Mouse (Mus musculus): ENCODE results near the gene Rtn4rl1. TPM values are rescaled to one million over a fixed set of nuclear protein-coding genes. Genes with fewer than 3 reads are reported as not detected.

Gene Rtn4rl1
- polyA plus RNA-seq, 1 experiment from 2014 or later = 2.4 TPM

DNA sequence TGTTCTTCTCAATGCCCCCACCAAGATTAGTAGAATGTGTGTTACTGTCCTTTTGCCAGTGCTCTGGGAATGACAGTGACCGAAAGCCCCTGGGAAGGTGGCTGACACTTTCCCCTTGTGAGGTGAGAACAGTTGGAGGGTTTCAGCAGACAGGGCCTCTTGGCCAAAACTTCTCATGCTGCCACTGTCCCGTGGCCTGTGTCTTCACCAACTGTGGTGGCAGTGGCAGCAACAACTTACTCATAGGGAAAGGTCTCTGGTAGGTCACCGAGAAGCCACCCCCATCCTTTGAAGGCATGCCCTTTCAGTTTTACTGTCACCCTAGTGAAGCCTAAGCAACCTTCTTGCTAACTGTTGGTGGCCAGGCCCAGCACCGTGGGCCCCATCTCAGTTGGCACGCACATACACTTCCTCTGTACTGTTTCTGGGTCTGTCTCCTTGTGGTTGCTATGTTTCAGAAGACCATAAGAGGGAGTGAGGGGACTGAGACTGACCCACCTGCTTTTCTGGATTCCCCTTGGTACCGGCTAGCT lies 39.5 kb upstream of the Rtn4rl1 start:
- no peak overlapping the region for H3K4me2 ChIP-seq (replicated peaks; ENCODE audit: low read depth, low read length)
- H3K9me3 ChIP-seq (ENCODE audit: control insufficient read depth, low read length) = no peaks in the 10 kb centered on the region
- no peaks in the 10 kb centered on the region for H3K4me1 ChIP-seq (replicated peaks; ENCODE audit: control insufficient read depth, insufficient read depth, low read length)
- no peaks in the 10 kb centered on the region for H3K36me3 ChIP-seq (ENCODE audit: control insufficient read depth, insufficient read depth, low read length)
- no peaks in the 10 kb centered on the region for H3K27me3 ChIP-seq (ENCODE audit: control insufficient read depth, insufficient read depth, low read length)
- H3K27ac ChIP-seq (ENCODE audit: low read depth, low read length) = no peak overlapping the region
- ATAC-seq (ENCODE audit: low FRiP score) (no peak), DNase-seq (ENCODE audit: low spot score) (no peak)
- H3K4me3 ChIP-seq (ENCODE audit: low read depth, low read length) = no peak overlapping the region
- no peak overlapping the region for H3K9ac ChIP-seq (ENCODE audit: low read depth, low read length)
- WGBS = 78% methylated on average over 6 of the region's 6 CpGs

- no peaks in the 10 kb centered on the region for H3K27me3 ChIP-seq (ENCODE audit: control insufficient read depth, insufficient read depth, low read length)
- H3K27ac ChIP-seq (ENCODE audit: low read depth, low read length) = no peak overlapping the region
- no peak overlapping the region for H3K9ac ChIP-seq (ENCODE audit: low read depth, low read length)
- no peak for ATAC-seq (ENCODE audit: low FRiP score)
- no peaks in the 10 kb centered on the region for H3K36me3 ChIP-seq (ENCODE audit: control insufficient read depth, insufficient read depth, low read length)
- H3K4me2 ChIP-seq (replicated peaks; ENCODE audit: low read depth, low read length) = no peak overlapping the region
- no peak overlapping the region for H3K4me3 ChIP-seq (ENCODE audit: low read depth, low read length)
- H3K4me1 ChIP-seq (replicated peaks; ENCODE audit: control insufficient read depth, insufficient read depth, low read length) = no peaks in the 10 kb centered on the region
- WGBS = 75% methylated on average over 6 of the region's 6 CpGs
- no peak for DNase-seq (ENCODE audit: low spot score)
- no peaks in the 10 kb centered on the region for H3K9me3 ChIP-seq (ENCODE audit: control insufficient read depth, low read length)
These were observed 37.6 kb upstream of the Rtn4rl1 start for GRCm38 (mm10) chr11:75155985-75156384.

DNA sequence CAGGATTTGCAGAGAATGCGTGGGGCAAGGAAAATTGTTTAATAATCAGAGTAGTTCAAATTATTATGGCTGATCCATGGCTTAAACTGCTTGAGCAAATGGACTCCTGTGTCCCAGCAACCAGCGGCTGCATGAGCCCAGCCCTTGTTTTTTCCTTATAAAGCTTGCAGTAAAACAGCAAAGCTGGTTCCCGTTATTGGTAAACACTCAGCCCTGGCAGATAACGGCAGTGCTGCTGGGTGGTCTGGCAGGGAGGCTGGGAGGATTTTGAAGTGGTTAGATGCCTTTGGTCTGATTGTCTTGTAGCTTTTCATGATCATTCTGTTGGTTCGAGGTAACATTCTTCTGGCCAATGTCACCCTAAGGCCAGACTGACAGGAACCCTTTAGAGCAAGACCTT lies 37.2 kb upstream of the Rtn4rl1 start:
- Histone ChIP-seq H3K27me3 (ENCODE audit: control insufficient read depth, insufficient read depth, low read length) (no peaks in the 10 kb centered on the region), H3K4me1 (replicated peaks; ENCODE audit: control insufficient read depth, insufficient read depth, low read length) (no peaks in the 10 kb centered on the region), H3K36me3 (ENCODE audit: control insufficient read depth, insufficient read depth, low read length) (no peaks in the 10 kb centered on the region; the same call in 1 of the 2 replicates), H3K9me3 (ENCODE audit: control insufficient read depth, low read length) (no peaks in the 10 kb centered on the region), H3K4me3 (ENCODE audit: low read depth, low read length) (no peak overlapping the region), H3K27ac (ENCODE audit: low read depth, low read length) (0 out of 2 replicates have a peak overlapping the region, but pooled peaks have one; percentile 3), H3K9ac (ENCODE audit: low read depth, low read length) (no peak overlapping the region), H3K4me2 (replicated peaks; ENCODE audit: low read depth, low read length) (no peak overlapping the region)
- ATAC-seq (ENCODE audit: low FRiP score) (no peak), DNase-seq (ENCODE audit: low spot score) (no peak)
- 71% methylated on average over 5 of the region's 5 CpGs for WGBS

- Histone ChIP-seq H3K36me3 (ENCODE audit: control insufficient read depth, insufficient read depth, low read length) (peaks cover 2% of the 10 kb centered on the region; the same call in 1 of the 2 replicates), H3K4me2 (replicated peaks; ENCODE audit: low read depth, low read length) (no peak overlapping the region), H3K4me1 (replicated peaks; ENCODE audit: control insufficient read depth, insufficient read depth, low read length) (no peaks in the 10 kb centered on the region), H3K27ac (ENCODE audit: low read depth, low read length) (peak overlapping the region; percentile 3; the same call in 1 of the 2 replicates), H3K4me3 (ENCODE audit: low read depth, low read length) (no peak overlapping the region), H3K27me3 (ENCODE audit: control insufficient read depth, insufficient read depth, low read length) (no peaks in the 10 kb centered on the region), H3K9me3 (ENCODE audit: control insufficient read depth, low read length) (no peaks in the 10 kb centered on the region), H3K9ac (ENCODE audit: low read depth, low read length) (no peak overlapping the region)
- ATAC-seq (ENCODE audit: low FRiP score) (no peak), DNase-seq (ENCODE audit: low spot score) (no peak)
- WGBS = 46% methylated on average over 4 of the region's 4 CpGs
These were observed 36.5 kb upstream of the Rtn4rl1 start for GRCm38 (mm10) chr11:75157037-75157436.

GRCm38 (mm10) chr11:75157901-75158300 lies 35.7 kb upstream of the Rtn4rl1 start:
- H3K9ac ChIP-seq (ENCODE audit: low read depth, low read length) = no peak overlapping the region
- DNase-seq (ENCODE audit: low spot score) (no peak), ATAC-seq (ENCODE audit: low FRiP score) (no peak)
- peaks cover under 1% of the 10 kb centered on the region; the same call in 1 of the 2 replicates for H3K27me3 ChIP-seq (ENCODE audit: control insufficient read depth, insufficient read depth, low read length)
- no peak overlapping the region for H3K27ac ChIP-seq (ENCODE audit: low read depth, low read length)
- 30% methylated on average over 2 of the region's 2 CpGs for WGBS
- no peak overlapping the region for H3K4me3 ChIP-seq (ENCODE audit: low read depth, low read length)
- H3K4me1 ChIP-seq (replicated peaks; ENCODE audit: control insufficient read depth, insufficient read depth, low read length) = no peaks in the 10 kb centered on the region
- peaks cover 2% of the 10 kb centered on the region; the same call in 1 of the 2 replicates for H3K36me3 ChIP-seq (ENCODE audit: control insufficient read depth, insufficient read depth, low read length)
- H3K4me2 ChIP-seq (replicated peaks; ENCODE audit: low read depth, low read length) = no peak overlapping the region
- no peaks in the 10 kb centered on the region for H3K9me3 ChIP-seq (ENCODE audit: control insufficient read depth, low read length)

GRCm38 (mm10) chr11:75158432-75158831 lies 35.2 kb upstream of the Rtn4rl1 start:
- WGBS = 86% methylated on average over 14 of the region's 14 CpGs

GRCm38 (mm10) chr11:75159564-75159963 lies 34.0 kb upstream of the Rtn4rl1 start:
- 71% methylated on average over 2 of the region's 2 CpGs for WGBS
- no peaks in the 10 kb centered on the region for H3K4me1 ChIP-seq (replicated peaks; ENCODE audit: control insufficient read depth, insufficient read depth, low read length)
- peaks cover 16% of the 10 kb centered on the region for H3K27me3 ChIP-seq (ENCODE audit: control insufficient read depth, insufficient read depth, low read length)
- H3K9me3 ChIP-seq (ENCODE audit: control insufficient read depth, low read length) = no peaks in the 10 kb centered on the region
- DNase-seq (ENCODE audit: low spot score) (no peak), ATAC-seq (ENCODE audit: low FRiP score) (no peak)
- peaks cover 2% of the 10 kb centered on the region; the same call in 1 of the 2 replicates for H3K36me3 ChIP-seq (ENCODE audit: control insufficient read depth, insufficient read depth, low read length)
- no peak overlapping the region for H3K27ac ChIP-seq (ENCODE audit: low read depth, low read length)
- no peak overlapping the region for H3K4me2 ChIP-seq (replicated peaks; ENCODE audit: low read depth, low read length)
- H3K4me3 ChIP-seq (ENCODE audit: low read depth, low read length) = no peak overlapping the region
- H3K9ac ChIP-seq (ENCODE audit: low read depth, low read length) = no peak overlapping the region

More at GRCm38 (mm10) chr11:75158432-75158831, 35.2 kb upstream of the Rtn4rl1 start:
- no peak overlapping the region for H3K27ac ChIP-seq (ENCODE audit: low read depth, low read length)
- H3K9ac ChIP-seq (ENCODE audit: low read depth, low read length) = no peak overlapping the region
- no peaks in the 10 kb centered on the region for H3K9me3 ChIP-seq (ENCODE audit: control insufficient read depth, low read length)
- H3K4me1 ChIP-seq (replicated peaks; ENCODE audit: control insufficient read depth, insufficient read depth, low read length) = no peaks in the 10 kb centered on the region
- H3K27me3 ChIP-seq (ENCODE audit: control insufficient read depth, insufficient read depth, low read length) = peaks cover 6% of the 10 kb centered on the region
- ATAC-seq (ENCODE audit: low FRiP score) = no peak
- H3K36me3 ChIP-seq (ENCODE audit: control insufficient read depth, insufficient read depth, low read length) = peaks cover 2% of the 10 kb centered on the region; the same call in 1 of the 2 replicates
- no peak overlapping the region for H3K4me3 ChIP-seq (ENCODE audit: low read depth, low read length)
- DNase-seq (ENCODE audit: low spot score) = no peak
- H3K4me2 ChIP-seq (replicated peaks; ENCODE audit: low read depth, low read length) = no peak overlapping the region

- no peak overlapping the region for H3K9ac ChIP-seq (ENCODE audit: low read depth, low read length)
- H3K4me3 ChIP-seq (ENCODE audit: low read depth, low read length) = no peak overlapping the region
- peaks cover 3% of the 10 kb centered on the region; the same call in 1 of the 2 replicates for H3K4me1 ChIP-seq (replicated peaks; ENCODE audit: control insufficient read depth, insufficient read depth, low read length)
- no peak for ATAC-seq (ENCODE audit: low FRiP score)
- H3K4me2 ChIP-seq (replicated peaks; ENCODE audit: low read depth, low read length) = no peak overlapping the region
- H3K27ac ChIP-seq (ENCODE audit: low read depth, low read length) = no peak overlapping the region
- DNase-seq (ENCODE audit: low spot score) = no peak
- no peaks in the 10 kb centered on the region for H3K9me3 ChIP-seq (ENCODE audit: control insufficient read depth, low read length)
- H3K36me3 ChIP-seq (ENCODE audit: control insufficient read depth, insufficient read depth, low read length) = peaks cover 2% of the 10 kb centered on the region; the same call in 1 of the 2 replicates
- 83% methylated on average over 7 of the region's 7 CpGs for WGBS
- peaks cover 30% of the 10 kb centered on the region for H3K27me3 ChIP-seq (ENCODE audit: control insufficient read depth, insufficient read depth, low read length)
These were observed 32.6 kb upstream of the Rtn4rl1 start for GRCm38 (mm10) chr11:75160954-75161353.

DNA sequence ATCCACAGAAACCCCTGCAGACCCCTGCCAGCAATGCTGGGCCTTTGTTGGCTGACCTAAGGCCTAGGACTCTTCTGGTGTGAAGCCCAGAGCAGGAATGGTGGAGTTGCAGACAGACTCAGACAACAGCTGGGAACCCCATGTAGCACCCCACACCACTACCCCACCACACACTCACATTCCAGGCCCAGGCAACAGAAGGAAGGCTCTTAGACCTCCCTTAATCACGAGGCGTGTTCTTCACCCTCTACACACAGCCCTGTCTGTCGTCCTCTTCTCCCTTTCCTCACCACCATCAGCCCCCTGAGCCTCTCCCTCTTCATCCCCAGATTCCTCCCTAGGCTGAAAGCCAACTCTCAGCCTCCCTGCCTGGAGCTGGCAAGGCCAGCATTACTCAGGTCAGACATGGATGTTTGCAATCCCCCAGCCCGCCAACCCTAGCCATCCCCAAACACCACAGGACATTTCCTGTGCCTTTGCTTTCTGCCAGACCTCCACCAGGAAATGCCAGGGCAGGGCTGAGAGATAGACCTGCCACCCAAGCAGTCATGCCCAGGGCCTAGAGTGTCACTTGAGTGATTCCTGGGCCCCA lies 32.1 kb upstream of the Rtn4rl1 start:
- H3K4me2 ChIP-seq (replicated peaks; ENCODE audit: low read depth, low read length) = no peak overlapping the region
- DNase-seq (ENCODE audit: low spot score) (no peak), ATAC-seq (ENCODE audit: low FRiP score) (no peak)
- H3K27me3 ChIP-seq (ENCODE audit: control insufficient read depth, insufficient read depth, low read length) = peaks cover 36% of the 10 kb centered on the region
- peaks cover 2% of the 10 kb centered on the region; the same call in 1 of the 2 replicates for H3K36me3 ChIP-seq (ENCODE audit: control insufficient read depth, insufficient read depth, low read length)
- peaks cover 3% of the 10 kb centered on the region for H3K4me1 ChIP-seq (replicated peaks; ENCODE audit: control insufficient read depth, insufficient read depth, low read length)
- H3K9me3 ChIP-seq (ENCODE audit: control insufficient read depth, low read length) = no peaks in the 10 kb centered on the region
- no peak overlapping the region for H3K27ac ChIP-seq (ENCODE audit: low read depth, low read length)
- no peak overlapping the region for H3K4me3 ChIP-seq (ENCODE audit: low read depth, low read length)
- no peak overlapping the region for H3K9ac ChIP-seq (ENCODE audit: low read depth, low read length)
- 61% methylated on average over 4 of the region's 4 CpGs for WGBS
